11 mouse cellular contexts compared by ENCODE assay signal in genomic region chr17:12307251-12308135, GRCm38 (mm10). TPM values are rescaled to one million over a fixed set of nuclear protein-coding genes. Genes with fewer than 3 reads are reported as not detected.
DNase-seq lines count a peak whose midpoint lies in the region; ATAC-seq and TF ChIP-seq lines count a peak whose summit lies in the region.
"Had no signal": no experiment of that assay in that cellular context is flagged by ENCODE, and none has a peak within 500 bp of the region (broad histone marks: within the 10 kb centered on the region; RNA-seq: fewer than 3 reads in every experiment).

No protein-coding gene starts in this region.

- intact Hi-C loops in heart, adult 2 months (cut with DNase I) = no loop called here

- ATAC-seq in megakaryocyte, adult 5-6 weeks (ENCODE audit: poor library complexity, severe bottlenecking) = peak; percentile 99
- no peak for ATAC-seq in forebrain, postnatal 0 days

- TF ChIP-seq CTCF in heart, adult 2 months (IDR thresholded peaks at IDR 0.05) = peak; percentile 26
- TF ChIP-seq CTCF in forebrain, postnatal 0 days (IDR thresholded peaks at IDR 0.05; ENCODE audit: low read depth) = no peak

- TF ChIP-seq EP300 in heart, adult 2 months (IDR thresholded peaks at IDR 0.05; ENCODE audit: insufficient read depth, low read depth, low read length) = no peak

- peaks cover 5% of the 10 kb centered on the region; the same call in 1 of the 2 replicates for H3K4me1 ChIP-seq in heart, adult 2 months (ENCODE audit: control insufficient read depth, insufficient read depth, low read length)
- H3K4me1 ChIP-seq in forebrain, postnatal 0 days (ENCODE audit: insufficient read depth) = no peaks in the 10 kb centered on the region

- H3K4me3 ChIP-seq in heart, adult 2 months = no peak overlapping the region
- no peak overlapping the region for H3K4me3 ChIP-seq in forebrain, postnatal 0 days (ENCODE audit: low read depth, low read length)
- H3K4me3 ChIP-seq: neural tube, embryonic 13.5 days had no signal

- 0 out of 2 replicates have a peak, but pooled peaks cover 3% of the 10 kb centered on the region for H3K36me3 ChIP-seq in heart, adult 2 months (ENCODE audit: control insufficient read depth, insufficient read depth, low read length)
- no peaks in the 10 kb centered on the region for H3K36me3 ChIP-seq in forebrain, postnatal 0 days (ENCODE audit: insufficient read depth)
- H3K36me3 ChIP-seq: neural tube, embryonic 13.5 days had no signal

- peaks cover 3% of the 10 kb centered on the region; the same call in 1 of the 2 replicates for H3K79me2 ChIP-seq in heart, adult 2 months (replicated peaks; ENCODE audit: control insufficient read depth, insufficient read depth, low read length)

- H3K27ac ChIP-seq in heart, adult 2 months = no peak overlapping the region
- no peak overlapping the region for H3K27ac ChIP-seq in forebrain, postnatal 0 days (ENCODE audit: low read depth, low read length)
- H3K27ac ChIP-seq: neural tube, embryonic 13.5 days had no signal

- H3K27me3 ChIP-seq in heart, adult 2 months (ENCODE audit: control insufficient read depth, insufficient read depth, low read length) = no peaks in the 10 kb centered on the region
- H3K27me3 ChIP-seq in forebrain, postnatal 0 days (ENCODE audit: insufficient read depth, low read length) = no peaks in the 10 kb centered on the region
- H3K27me3 ChIP-seq: neural tube, embryonic 13.5 days had no signal

- no peak for TF ChIP-seq POLR2A in heart, adult 2 months (IDR thresholded peaks at IDR 0.05; ENCODE audit: insufficient read depth, low read depth, low read length)

- 69% methylated on average over 20 of the region's 20 CpGs for WGBS in heart, adult 2 months
- 76% methylated on average over 20 of the region's 20 CpGs for WGBS in forebrain, postnatal 0 days

- no peaks in the 10 kb centered on the region for H3K9me3 ChIP-seq in forebrain, postnatal 0 days (ENCODE audit: low read length)
- H3K9me3 ChIP-seq: neural tube, embryonic 13.5 days had no signal

- DNase-seq in heart, adult 2 months = peak; percentile 31 to 37
- DNase-seq in heart, adult 8-10 months (ENCODE audit: low spot score) = no peak
- peak; percentile 29 to 53 for DNase-seq in spleen, adult 18-20 months
- no peak for DNase-seq in spleen, adult 12 weeks (ENCODE audit: low spot score)
- peak; percentile 67 to 78 for DNase-seq in thymus, postnatal 36 days
- no peak for DNase-seq in kidney, adult 8-10 months
- DNase-seq in forebrain, postnatal 0 days = no peak
- DNase-seq: heart, postnatal 4 days; left cerebral cortex, postnatal 4 days had no signal

- H3K4me2 ChIP-seq in forebrain, postnatal 0 days (ENCODE audit: low read depth) = no peak overlapping the region
- H3K4me2 ChIP-seq: neural tube, embryonic 13.5 days had no signal

- H3K9ac ChIP-seq in heart, adult 2 months (ENCODE audit: low read depth, low read length) = no peak overlapping the region
- no peak overlapping the region for H3K9ac ChIP-seq in forebrain, postnatal 0 days
- H3K9ac ChIP-seq: neural tube, embryonic 13.5 days had no signal

RNA-seq across cellular contexts. Expression of gene Map3k4, which starts 11.1 kb away (rescaled TPM):
- total RNA-seq in heart, adult 2 months (2021) = 10 to 100 TPM; 43.7 to 51.3 TPM
- 12.2 and 17.2 TPM in 2 replicates for polyA plus RNA-seq in heart, adult 2 months (2012; rRNA removed)
- 10 to 100 TPM; 39.7 to 57.5 (median 49.8) TPM for total RNA-seq in heart, adult 8-10 months (2022)
- 10.4 and 11.3 TPM in 2 replicates for total RNA-seq in megakaryocyte, adult 5-6 weeks (2015)
- total RNA-seq in megakaryocyte, adult 5-6 weeks (2017) = 19.9 and 22.0 TPM in 2 replicates
- total RNA-seq in forebrain, postnatal 0 days (2014; rRNA removed) = 28.9 and 35.3 TPM in 2 replicates
- polyA plus RNA-seq in forebrain, postnatal 0 days (2015; fragmentation: Nextera tagmentation; extraction: Ambion mirVana) = 27.4 and 35.1 TPM in 2 replicates

Comparison
In these comparisons a context has a peak if more than half of its experiments do, and no peak if none do; other contexts are left out.
1. DNase-seq: peak in heart, adult 2 months (2 of 2), spleen, adult 18-20 months (2 of 2) and thymus, postnatal 36 days (2 of 2); none in heart, adult 8-10 months (single experiment), spleen, adult 12 weeks (single experiment), kidney, adult 8-10 months (0 of 2) and forebrain, postnatal 0 days (single experiment).